Mouse (Mus musculus) Patski (cell line): ENCODE measurements around the gene Stard10. TPM values are rescaled to one million over a fixed set of nuclear protein-coding genes. Genes with fewer than 3 reads are reported as not detected.

Source experiments
- ATAC-seq: fragments of 100-300 bp; one replicate; pipeline ENCODE4 v1.8.0; 2021
- CTCF ChIA-PET: fragments of 350-600 bp; sonication (Branson Sonifier 250); formaldehyde crosslinking; loops from one replicate; lab custom pipeline; 2022; ENCODE audit warnings: inconsistent platforms; lab: Charles Lee
- POLR2A ChIA-PET: fragments of 350-600 bp; sonication (Branson Sonifier 250); formaldehyde crosslinking; loops from one replicate; lab custom pipeline; 2022; ENCODE audit warnings: antibody characterized with exemption, inconsistent platforms; lab: Charles Lee
- DNase-seq: peaks from one replicate; pipeline ENCODE4 v3.0.0-alpha.2; 2011; ENCODE audit warnings: low read depth, low spot score
- H3K27me3 ChIP-seq: fragments of 371-371 bp; one replicate; pipeline ENCODE4 v1.5.1; 2021
- CTCF ChIP-seq: fragments of 100-300 bp; IDR thresholded peaks from one replicate; pipeline ENCODE4 v1.5.1; 2021
- in situ Hi-C: fragments of 300-500 bp; cut with MboI; formaldehyde crosslinking; loops from 3 replicates; pipeline ENCODE4 v1.11.1; 2018; ENCODE audit warnings: low pct_unique_long_range_greater_than_20kb, mixed read lengths
- polyA plus RNA-seq: library from polyadenylated mRNA; unstranded; gene quantifications from one replicate; pipeline ENCODE4 v1.2.3, GENCODE M21; 2021

Stard10 gene
- polyA plus RNA-seq, 1 experiment from 2014 or later = 68.5 TPM

GRCm38 (mm10) chr7:101360406-101360805 lies 43.5 kb downstream of the Stard10 start:
- H3K27me3 ChIP-seq = no peaks in the 10 kb centered on the region
- in situ Hi-C loops = no loop called here
- CTCF ChIA-PET = interaction anchor here (1.2 to 3.1 kb wide), 3 partner anchors 10 to 49 kb away, joined by 3 to 12 read pairs (median 5); no protein-coding TSS in a partner anchor
- no peak for DNase-seq
- TF ChIP-seq CTCF = no peak
- no peak for ATAC-seq
- POLR2A ChIA-PET = interaction anchor here (1.0 to 1.5 kb wide), 2 partner anchors 10 to 12 kb away, joined by 3 to 4 read pairs; partner anchors contain the start of gene Arap1

GRCm38 (mm10) chr7:101361021-101361420 lies 44.1 kb downstream of the Stard10 start:
- ChIA-PET POLR2A (interaction anchor here (1.0 to 1.5 kb wide), 2 partner anchors 11 to 13 kb away, joined by 3 to 4 read pairs; partner anchors contain the start of gene Arap1), CTCF (interaction anchor here (1.2 to 3.1 kb wide), 2 partner anchors 16 to 50 kb away, joined by 3 to 12 read pairs; no protein-coding TSS in a partner anchor)
- ATAC-seq = no peak
- DNase-seq = no peak
- in situ Hi-C loops = no loop called here
- TF ChIP-seq CTCF = no peak
- H3K27me3 ChIP-seq = no peaks in the 10 kb centered on the region

- H3K27me3 ChIP-seq = no peaks in the 10 kb centered on the region
- TF ChIP-seq CTCF = no peak
- ATAC-seq = peak; percentile 31
- POLR2A ChIA-PET = no interaction called here
- DNase-seq = no peak
- CTCF ChIA-PET = interaction anchor here (1.7 to 3.1 kb wide), 2 partner anchors 28 to 51 kb away, joined by 3 to 12 read pairs; no protein-coding TSS in a partner anchor
- in situ Hi-C loops = no loop called here
Observed at GRCm38 (mm10) chr7:101361767-101362166, 44.9 kb downstream of the Stard10 start.

- CTCF ChIA-PET = interaction anchor here (1.2 to 3.1 kb wide), 3 partner anchors 29 to 52 kb away, joined by 3 to 12 read pairs (median 3); no protein-coding TSS in a partner anchor
Observed at GRCm38 (mm10) chr7:101362791-101363191, 45.9 kb downstream of the Stard10 start.

GRCm38 (mm10) chr7:101363914-101364313 lies 47.0 kb downstream of the Stard10 start:
- ATAC-seq = no peak
- in situ Hi-C loops = no loop called here

More at GRCm38 (mm10) chr7:101362791-101363191, 45.9 kb downstream of the Stard10 start:
- H3K27me3 ChIP-seq = no peaks in the 10 kb centered on the region
- DNase-seq (no peak), ATAC-seq (no peak)
- no peak for TF ChIP-seq CTCF
- in situ Hi-C loops = no loop called here
- POLR2A ChIA-PET = interaction anchor here (0.6 to 1.0 kb wide), 2 partner anchors 8 to 15 kb away, joined by 3 to 4 read pairs; no protein-coding TSS in a partner anchor

GRCm38 (mm10) chr7:101367901-101368852 lies 51.3 kb downstream of the Stard10 start:
- no peaks in the 10 kb centered on the region for H3K27me3 ChIP-seq
- ATAC-seq = no peak
- in situ Hi-C loops = no loop called here
- ChIA-PET CTCF (interaction anchor here (1.0 to 2.7 kb wide), 9 partner anchors 13 to 80 kb away, joined by 3 to 13 read pairs (median 4); partner anchors contain the start of genes Arap1 and Stard10), POLR2A (interaction anchor here (0.6 to 1.5 kb wide), 2 partner anchors 46 to 57 kb away, joined by 3 to 5 read pairs; no protein-coding TSS in a partner anchor)
- TF ChIP-seq CTCF = no peak
- no peak for DNase-seq

More at GRCm38 (mm10) chr7:101363914-101364313, 47.0 kb downstream of the Stard10 start:
- no peak for TF ChIP-seq CTCF
- ChIA-PET POLR2A (interaction anchor here (1.0 kb wide), 1 partner anchor 9 kb away, joined by 3 read pairs; no protein-coding TSS in a partner anchor), CTCF (no interaction called here)
- no peaks in the 10 kb centered on the region for H3K27me3 ChIP-seq
- DNase-seq = no peak

- H3K27me3 ChIP-seq = no peaks in the 10 kb centered on the region
- DNase-seq (no peak), ATAC-seq (no peak)
- in situ Hi-C loops = loop anchor here (5.0 kb wide), 1 partner anchor 57 kb away; no protein-coding TSS in a partner anchor
- POLR2A ChIA-PET = interaction anchor here (0.6 kb wide), 1 partner anchor 75 kb away, joined by 4 read pairs; no protein-coding TSS in a partner anchor
- CTCF ChIA-PET = interaction anchor here (0.8 to 2.0 kb wide), 4 partner anchors 10 to 67 kb away, joined by 3 to 12 read pairs (median 4); partner anchors contain the start of gene Atg16l2
- TF ChIP-seq CTCF = no peak
Observed at GRCm38 (mm10) chr7:101369666-101370065, 52.8 kb downstream of the Stard10 start.

GRCm38 (mm10) chr7:101373082-101373481 lies 56.2 kb downstream of the Stard10 start:
- ATAC-seq (no peak), DNase-seq (no peak)
- in situ Hi-C loops = loop anchor here (5.0 kb wide), 1 partner anchor 61 kb away; no protein-coding TSS in a partner anchor
- CTCF ChIA-PET = interaction anchor here (1.5 kb wide), 1 partner anchor 62 kb away, joined by 11 read pairs; no protein-coding TSS in a partner anchor
- no peak for TF ChIP-seq CTCF
- POLR2A ChIA-PET = no interaction called here
- H3K27me3 ChIP-seq = no peaks in the 10 kb centered on the region

GRCm38 (mm10) chr7:101374155-101374554 lies 57.3 kb downstream of the Stard10 start:
- CTCF ChIA-PET = interaction anchor here (1.5 kb wide), 1 partner anchor 63 kb away, joined by 11 read pairs; no protein-coding TSS in a partner anchor
- in situ Hi-C loops = loop anchor here (5.0 kb wide), 1 partner anchor 62 kb away; no protein-coding TSS in a partner anchor
- no peaks in the 10 kb centered on the region for H3K27me3 ChIP-seq
- DNase-seq (no peak), ATAC-seq (no peak)
- TF ChIP-seq CTCF = no peak
- POLR2A ChIA-PET = no interaction called here
